Mouse (Mus musculus): ENCODE measurements around the gene Hscb. TPM values are rescaled to one million over a fixed set of nuclear protein-coding genes. Genes with fewer than 3 reads are reported as not detected.

Hscb gene
- polyA plus RNA-seq (2017; shearing (Covaris generic)): 24.4 TPM

DNA sequence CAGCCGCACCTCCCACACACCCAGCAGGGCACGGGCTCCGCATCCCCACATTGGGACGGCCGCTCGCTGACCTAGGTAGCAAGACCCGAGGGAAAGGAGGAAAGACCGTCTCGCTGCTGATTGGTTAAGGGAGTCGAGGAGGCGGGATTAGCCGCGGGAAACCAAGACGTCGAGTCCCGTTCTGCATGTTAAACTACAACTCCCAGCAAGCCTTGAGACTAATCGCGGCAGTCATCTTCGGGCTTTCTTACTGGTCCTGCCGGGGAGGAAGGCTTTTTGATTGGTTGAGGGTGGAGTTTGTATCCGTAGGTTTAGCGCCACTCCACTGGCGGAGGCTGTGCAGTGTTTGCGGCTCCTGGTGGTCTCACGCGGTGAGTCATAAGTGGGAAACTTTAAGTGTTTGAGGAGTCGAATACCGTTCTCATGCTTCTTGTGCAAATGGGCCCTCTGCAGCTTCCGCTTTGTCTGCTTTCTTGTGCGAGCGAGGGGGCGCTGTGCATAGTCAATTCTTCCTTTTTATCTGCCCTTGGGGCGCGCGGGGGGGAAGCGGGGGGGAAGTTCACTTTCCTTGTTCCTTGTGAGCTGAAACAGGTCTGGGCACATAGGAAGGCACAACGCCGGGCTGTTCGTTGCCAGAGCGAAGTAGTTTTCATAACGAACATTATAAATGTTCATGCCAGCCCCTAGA is at the start of gene Hscb, which contains the start of gene Chek2:
Hscb (minus strand) TSS at position 100 of the 688 bp plus-strand sequence.
Chek2 (plus strand) TSS at position 302 of the 688 bp plus-strand sequence.

DNA sequence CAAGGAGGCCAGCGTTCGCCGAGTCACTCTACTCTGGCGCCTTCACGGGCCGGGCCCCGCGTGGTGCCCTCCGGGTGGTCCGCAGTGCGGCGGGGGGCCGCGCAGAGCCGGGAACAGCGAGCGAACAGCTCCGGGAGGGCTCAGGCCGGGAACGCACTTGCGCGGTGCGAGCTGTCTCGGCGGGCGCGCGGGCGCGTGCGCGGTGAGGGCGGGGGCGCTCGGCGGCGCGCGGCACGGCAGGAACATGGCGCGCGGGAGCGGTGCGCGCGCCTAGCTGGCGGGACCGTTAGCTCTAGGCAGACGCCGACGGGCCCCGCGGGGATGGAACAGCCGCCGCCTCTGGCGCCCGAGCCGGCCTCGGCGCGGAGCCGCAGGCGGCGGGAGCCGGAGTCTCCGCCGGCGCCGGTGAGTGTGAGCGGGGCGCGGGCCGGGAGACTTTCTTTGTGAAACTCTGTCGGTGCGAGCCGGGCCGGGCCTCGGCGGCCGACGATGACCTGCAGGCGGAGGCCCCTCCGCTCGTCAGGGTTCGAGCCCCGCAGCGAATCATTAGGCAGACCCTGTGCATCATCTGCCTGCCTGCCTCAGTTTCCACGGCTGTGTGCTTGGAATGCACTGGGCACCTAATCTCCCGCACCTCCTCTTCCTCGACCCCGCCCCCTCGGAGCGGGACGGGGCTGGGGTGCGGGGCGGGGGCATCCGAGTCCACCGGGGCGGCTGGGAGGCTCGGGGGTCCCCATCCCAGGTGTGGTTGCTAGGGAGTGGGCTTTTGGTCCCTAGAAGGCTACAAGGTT is 40.2 kb upstream of the Hscb start, which contains the start of gene Ttc28:
Ttc28 (plus strand) TSS at position 220 of the 791 bp plus-strand sequence.

DNA sequence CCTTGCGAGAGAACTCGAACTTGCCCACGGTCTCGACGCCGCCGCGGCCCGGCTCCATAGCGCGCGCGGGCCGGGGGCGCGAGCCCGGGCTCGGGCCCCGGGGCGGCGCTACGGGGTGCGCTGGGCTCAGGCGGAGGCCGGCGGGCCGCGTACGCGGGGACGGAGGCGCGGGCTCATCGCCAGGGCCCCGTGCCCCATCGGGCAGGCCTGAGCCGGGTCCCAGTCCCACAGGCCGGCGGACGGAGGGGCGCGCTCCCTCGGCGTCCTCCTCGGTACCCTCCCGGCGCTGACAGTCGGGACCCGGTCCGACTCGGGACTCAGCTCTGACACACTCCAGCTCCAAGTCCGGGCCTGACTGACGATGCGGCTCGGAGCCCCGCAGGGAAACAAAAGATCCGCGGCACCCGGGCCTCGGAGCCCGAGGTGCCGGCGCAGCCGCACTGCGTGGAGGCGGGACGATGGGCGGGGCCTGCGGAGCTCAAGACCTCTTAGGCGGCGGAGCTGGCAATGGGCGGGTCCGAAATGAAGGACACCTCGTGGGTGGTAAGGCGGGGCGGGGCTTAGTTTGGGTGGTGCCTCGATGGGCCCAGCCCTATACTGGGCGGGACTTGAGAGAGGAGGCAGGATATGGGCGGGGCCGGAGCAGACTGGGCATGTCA is 29.8 kb downstream of the Hscb start, which contains the start of gene Ulk1:
Ulk1 (minus strand) TSS at position 431 of the 659 bp plus-strand sequence.

DNA sequence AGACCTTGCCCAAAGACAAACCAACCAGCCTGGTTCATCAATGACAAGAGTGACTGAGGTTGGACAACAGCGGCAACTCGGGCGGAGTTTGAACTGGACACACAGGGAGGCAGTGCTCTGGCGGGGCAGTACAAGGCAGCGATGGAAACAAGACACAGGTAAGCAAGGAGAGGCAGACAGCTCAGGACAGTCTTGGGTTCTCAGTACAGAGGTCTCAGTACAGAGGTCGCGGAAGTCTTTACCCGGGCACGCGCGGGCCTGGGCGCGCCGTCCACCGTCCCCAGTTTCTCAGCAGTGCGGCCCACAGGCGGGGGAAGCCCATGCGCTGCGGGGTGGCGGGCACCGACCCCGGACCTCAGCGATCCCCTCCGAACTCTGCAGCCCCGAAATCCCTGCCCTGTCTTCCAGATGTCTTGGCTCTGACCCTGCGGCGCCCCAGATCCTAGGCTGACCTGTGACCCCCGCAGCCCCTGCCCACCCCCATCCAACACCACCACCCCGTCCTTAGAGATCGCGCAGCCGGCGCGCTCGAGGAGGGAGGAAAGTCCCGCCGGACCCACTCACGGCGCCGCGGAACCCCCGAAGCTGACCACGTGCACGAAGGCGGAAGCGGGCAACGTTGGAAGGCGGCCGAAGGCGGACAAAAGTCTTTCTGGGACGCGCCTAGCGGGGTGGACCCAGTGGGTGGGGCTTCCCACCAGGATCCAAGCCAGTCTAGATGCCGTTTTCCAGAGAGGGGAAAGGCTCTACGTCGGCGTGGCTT is 59.4 kb downstream of the Hscb start, which contains the start of gene Pus1:
Pus1 (minus strand) TSS at position 662 of the 763 bp plus-strand sequence.

Other genes starting within 250 kb of the Hscb start
- 95.9 TPM for gene Noc4l, start 186.4 kb downstream of the Hscb start, polyA plus RNA-seq (2017; shearing (Covaris generic))
- gene Ddx51, start 186.3 kb downstream of the Hscb start, polyA plus RNA-seq (2017; shearing (Covaris generic)): 22.9 TPM
- gene Ep400, start 69.1 kb downstream of the Hscb start, polyA plus RNA-seq (2017; shearing (Covaris generic)): 57.1 TPM
- 29.8 TPM for gene Pus1, start 59.1 kb downstream of the Hscb start, polyA plus RNA-seq (2017; shearing (Covaris generic))
- gene Ulk1, start 29.7 kb downstream of the Hscb start, polyA plus RNA-seq (2017; shearing (Covaris generic)): 7.8 TPM
- 9.0 TPM for gene Chek2, start 202 bp upstream of the Hscb start, polyA plus RNA-seq (2017; shearing (Covaris generic))
- gene Ttc28, start 40.0 kb upstream of the Hscb start, polyA plus RNA-seq (2017; shearing (Covaris generic)): 7.4 TPM